Mouse (Mus musculus): ENCODE results near the gene Nt5dc3. TPM values are rescaled to one million over a fixed set of nuclear protein-coding genes. Genes with fewer than 3 reads are reported as not detected.

Nt5dc3 gene
- polyA plus RNA-seq, 1 experiment: 6.8 TPM

DNA sequence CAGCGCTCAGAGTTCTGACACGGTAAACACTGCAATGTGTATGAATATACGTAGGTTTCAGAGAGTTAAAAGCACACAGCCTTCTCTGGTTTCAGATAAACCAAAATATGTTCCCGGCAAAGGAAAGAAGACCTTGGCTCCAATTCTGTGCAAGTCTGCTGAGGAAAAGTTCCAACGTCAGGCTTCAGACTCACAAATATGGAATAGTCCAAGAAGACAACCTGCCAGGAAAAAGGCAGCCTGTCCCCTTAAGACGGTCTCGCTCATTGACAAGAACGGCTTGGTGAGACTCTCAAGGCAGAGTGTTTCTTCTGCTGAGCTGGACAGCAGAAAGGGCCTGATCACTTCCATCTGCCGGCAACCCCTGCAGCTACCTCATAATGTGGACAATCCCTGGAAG, 2.5 kb upstream of the Nt5dc3 start:
- Histone ChIP-seq H3K4me1 (ENCODE audit: control insufficient read depth, insufficient read depth, low read length) (peaks cover 24% of the 10 kb centered on the region), H3K4me3 (ENCODE audit: insufficient read depth, low read length) (no peak overlapping the region), H3K27ac (ENCODE audit: insufficient read depth, low read depth, low read length) (no peak overlapping the region)
- TF ChIP-seq POLR2A (IDR thresholded peaks at IDR 0.05; ENCODE audit: borderline replicate concordance, low read depth, low read length) (no peak), CTCF (IDR thresholded peaks at IDR 0.05; ENCODE audit: low read depth, low read length) (no peak)

- H3K27ac ChIP-seq (ENCODE audit: insufficient read depth, low read depth, low read length): peak overlapping the region; percentile 75
- TF ChIP-seq CTCF (IDR thresholded peaks at IDR 0.05; ENCODE audit: low read depth, low read length) (no peak), POLR2A (IDR thresholded peaks at IDR 0.05; ENCODE audit: borderline replicate concordance, low read depth, low read length) (no peak)
- peaks cover 20% of the 10 kb centered on the region for H3K4me1 ChIP-seq (ENCODE audit: control insufficient read depth, insufficient read depth, low read length)
- peak overlapping the region; percentile 58 for H3K4me3 ChIP-seq (ENCODE audit: insufficient read depth, low read length)
Observed at GRCm38 (mm10) chr10:86777614-86778319, 1.0 kb upstream of the Nt5dc3 start.

GRCm38 (mm10) chr10:86779117-86779755, 431 bp downstream of the Nt5dc3 start:
- Histone ChIP-seq H3K4me1 (ENCODE audit: control insufficient read depth, insufficient read depth, low read length) (peaks cover 23% of the 10 kb centered on the region), H3K27ac (ENCODE audit: insufficient read depth, low read depth, low read length) (peak overlapping the region; percentile 49)
- TF ChIP-seq CTCF (IDR thresholded peaks at IDR 0.05; ENCODE audit: low read depth, low read length): no peak

GRCm38 (mm10) chr10:86779816-86780500, 1.2 kb downstream of the Nt5dc3 start:
- H3K4me3 ChIP-seq (ENCODE audit: insufficient read depth, low read length): peak overlapping the region; percentile 94
- H3K27ac ChIP-seq (ENCODE audit: insufficient read depth, low read depth, low read length): 0 out of 2 replicates have a peak overlapping the region, but pooled peaks have one; percentile 15
- TF ChIP-seq POLR2A (IDR thresholded peaks at IDR 0.05; ENCODE audit: borderline replicate concordance, low read depth, low read length): no peak
- no peak for TF ChIP-seq CTCF (IDR thresholded peaks at IDR 0.05; ENCODE audit: low read depth, low read length)
- peaks cover 28% of the 10 kb centered on the region for H3K4me1 ChIP-seq (ENCODE audit: control insufficient read depth, insufficient read depth, low read length)

More at GRCm38 (mm10) chr10:86779117-86779755, 431 bp downstream of the Nt5dc3 start:
- peak overlapping the region; percentile 94 for H3K4me3 ChIP-seq (ENCODE audit: insufficient read depth, low read length)

DNA sequence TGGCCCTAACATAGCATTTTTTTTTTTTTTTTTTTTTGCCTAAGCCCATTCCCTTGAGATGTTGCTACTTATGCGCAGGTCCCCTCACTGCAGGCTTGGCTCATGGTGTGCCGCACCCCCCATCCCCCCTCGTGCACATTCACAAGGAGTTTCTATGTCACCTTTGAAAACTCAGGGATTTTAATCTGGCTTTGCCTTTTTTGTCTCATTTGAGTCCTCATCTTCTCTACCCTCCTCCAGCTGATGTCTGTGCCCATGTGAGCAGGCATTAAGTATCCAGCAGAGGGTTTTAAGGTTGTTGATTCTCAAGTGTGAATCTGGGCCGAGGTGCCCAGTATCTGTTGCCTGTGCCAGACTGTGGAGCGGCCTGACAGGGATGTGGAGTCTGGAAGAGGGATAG, 2.8 kb downstream of the Nt5dc3 start:
- Histone ChIP-seq H3K4me1 (ENCODE audit: control insufficient read depth, insufficient read depth, low read length) (peaks cover 36% of the 10 kb centered on the region), H3K27ac (ENCODE audit: insufficient read depth, low read depth, low read length) (no peak overlapping the region), H3K4me3 (ENCODE audit: insufficient read depth, low read length) (no peak overlapping the region)
- TF ChIP-seq CTCF (IDR thresholded peaks at IDR 0.05; ENCODE audit: low read depth, low read length) (no peak), POLR2A (IDR thresholded peaks at IDR 0.05; ENCODE audit: borderline replicate concordance, low read depth, low read length) (no peak)

- TF ChIP-seq CTCF (IDR thresholded peaks at IDR 0.05; ENCODE audit: low read depth, low read length) (no peak), POLR2A (IDR thresholded peaks at IDR 0.05; ENCODE audit: borderline replicate concordance, low read depth, low read length) (no peak)
- Histone ChIP-seq H3K4me1 (ENCODE audit: control insufficient read depth, insufficient read depth, low read length) (peaks cover 33% of the 10 kb centered on the region), H3K27ac (ENCODE audit: insufficient read depth, low read depth, low read length) (no peak overlapping the region), H3K4me3 (ENCODE audit: insufficient read depth, low read length) (no peak overlapping the region)
Observed at GRCm38 (mm10) chr10:86782656-86783055, 3.9 kb downstream of the Nt5dc3 start.

DNA sequence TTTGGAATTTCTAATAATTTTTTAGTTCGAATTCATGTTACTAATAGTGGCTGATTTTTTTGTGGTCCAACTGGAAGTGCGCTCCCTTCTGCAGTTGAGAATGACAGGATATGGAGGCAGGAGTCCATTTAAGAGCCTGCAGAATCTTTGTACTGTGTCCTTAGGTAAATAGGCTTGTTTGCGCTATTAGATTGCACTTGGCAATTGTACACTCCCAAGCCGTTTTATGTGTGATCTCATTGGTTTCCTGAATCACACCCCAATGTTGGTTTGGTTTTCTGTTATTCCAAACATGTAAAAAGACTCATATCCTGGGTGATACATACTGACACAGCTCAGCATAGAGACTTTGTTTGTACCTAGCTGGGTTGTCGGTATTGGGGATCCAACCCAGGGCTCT, 4.8 kb downstream of the Nt5dc3 start:
- no peak overlapping the region for H3K27ac ChIP-seq (ENCODE audit: insufficient read depth, low read depth, low read length)
- TF ChIP-seq POLR2A (IDR thresholded peaks at IDR 0.05; ENCODE audit: borderline replicate concordance, low read depth, low read length) (no peak), CTCF (IDR thresholded peaks at IDR 0.05; ENCODE audit: low read depth, low read length) (no peak)
- H3K4me1 ChIP-seq (ENCODE audit: control insufficient read depth, insufficient read depth, low read length): peaks cover 28% of the 10 kb centered on the region
- H3K4me3 ChIP-seq (ENCODE audit: insufficient read depth, low read length): no peak overlapping the region

GRCm38 (mm10) chr10:86784126-86784675, 5.4 kb downstream of the Nt5dc3 start:
- Histone ChIP-seq H3K4me1 (ENCODE audit: control insufficient read depth, insufficient read depth, low read length) (peaks cover 28% of the 10 kb centered on the region), H3K4me3 (ENCODE audit: insufficient read depth, low read length) (no peak overlapping the region), H3K27ac (ENCODE audit: insufficient read depth, low read depth, low read length) (no peak overlapping the region)
- TF ChIP-seq CTCF (IDR thresholded peaks at IDR 0.05; ENCODE audit: low read depth, low read length) (no peak), POLR2A (IDR thresholded peaks at IDR 0.05; ENCODE audit: borderline replicate concordance, low read depth, low read length) (no peak)

- TF ChIP-seq POLR2A (IDR thresholded peaks at IDR 0.05; ENCODE audit: borderline replicate concordance, low read depth, low read length) (no peak), CTCF (IDR thresholded peaks at IDR 0.05; ENCODE audit: low read depth, low read length) (no peak)
- Histone ChIP-seq H3K4me3 (ENCODE audit: insufficient read depth, low read length) (no peak overlapping the region), H3K27ac (ENCODE audit: insufficient read depth, low read depth, low read length) (no peak overlapping the region), H3K4me1 (ENCODE audit: control insufficient read depth, insufficient read depth, low read length) (peaks cover 28% of the 10 kb centered on the region)
Observed at GRCm38 (mm10) chr10:86785396-86785795, 6.6 kb downstream of the Nt5dc3 start.

Data from bone marrow macrophage, adult 2 months (primary cell).